Mouse (Mus musculus): ENCODE data around the gene Rcc1. TPM values are rescaled to one million over a fixed set of nuclear protein-coding genes. Genes with fewer than 3 reads are reported as not detected.

Gene Rcc1
- 88.9 and 92.7 TPM in 2 replicates for polyA plus RNA-seq (2015; fragmentation: Nextera tagmentation; extraction: Ambion mirVana)

DNA sequence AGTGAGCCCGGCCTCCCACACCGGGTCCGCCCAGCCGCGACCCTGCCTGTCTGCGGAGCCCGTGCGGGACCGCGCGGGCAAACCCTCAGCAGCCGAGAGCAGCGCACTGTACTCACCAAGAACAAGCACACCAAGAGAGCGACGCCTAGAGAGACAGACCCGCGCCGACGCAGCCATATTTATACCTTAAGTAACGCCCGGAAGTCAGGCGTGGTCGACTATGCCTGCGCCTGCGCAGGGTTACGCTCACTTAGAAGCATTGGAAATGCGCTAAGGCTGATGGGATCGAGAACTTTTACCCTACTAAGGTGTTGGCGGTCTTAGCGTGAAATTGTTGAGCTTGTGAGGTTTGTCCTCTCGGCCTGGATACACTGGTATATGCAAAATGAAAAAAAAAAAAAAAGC, at the start of gene Rcc1:
Rcc1 (minus strand) TSS at position 125 of the 405 bp plus-strand sequence.
- H3K27me3 ChIP-seq = no peaks in the 10 kb centered on the region
- H3K4me3 ChIP-seq (replicated peaks) = peak within 1 kb of the TSS; percentile 83
- no peaks in the 10 kb centered on the region for H3K9me3 ChIP-seq (replicated peaks)
- H3K9ac ChIP-seq = peak within 1 kb of the TSS; percentile 89
- peak; percentile 89 for ATAC-seq (replicated peaks; ENCODE audit: low FRiP score)
- under 1% methylated on average over 31 of the region's 31 CpGs for WGBS
- H3K4me1 ChIP-seq = peaks cover 18% of the 10 kb centered on the region
- peak within 1 kb of the TSS; percentile 77 for H3K4me2 ChIP-seq
- peaks cover 48% of the 10 kb centered on the region for H3K36me3 ChIP-seq
- H3K27ac ChIP-seq = peak within 1 kb of the TSS; percentile 98

DNA sequence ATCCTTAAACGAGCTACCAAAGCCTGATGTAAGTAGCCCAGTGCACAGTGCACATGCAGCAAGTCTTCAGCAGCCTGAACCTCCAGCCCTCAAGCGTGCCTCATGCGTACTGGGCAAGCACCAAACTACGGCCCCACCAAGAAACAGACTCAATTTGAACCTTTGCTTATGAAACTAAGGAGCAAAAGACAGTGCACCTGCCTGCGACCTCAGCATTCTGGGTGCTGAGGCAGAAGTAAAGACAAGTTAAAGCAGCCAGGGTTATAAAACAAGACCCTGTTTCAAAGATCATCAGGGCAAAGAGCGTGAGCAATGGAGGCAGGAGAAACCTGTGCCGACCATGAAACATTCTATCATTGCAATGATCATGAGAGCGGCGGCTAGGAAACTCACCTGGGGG, 47.6 kb upstream of the Rcc1 start:
- 0 out of 2 replicates have a peak, but pooled peaks cover 3% of the 10 kb centered on the region for H3K36me3 ChIP-seq
- H3K4me1 ChIP-seq = peaks cover 19% of the 10 kb centered on the region
- H3K9ac ChIP-seq = no peak overlapping the region
- no peaks in the 10 kb centered on the region for H3K27me3 ChIP-seq
- 91% methylated on average over 9 of the region's 9 CpGs for WGBS
- H3K4me3 ChIP-seq (replicated peaks) = no peak overlapping the region
- H3K27ac ChIP-seq = no peak overlapping the region
- H3K9me3 ChIP-seq (replicated peaks) = no peaks in the 10 kb centered on the region
- ATAC-seq (replicated peaks; ENCODE audit: low FRiP score) = no peak
- H3K4me2 ChIP-seq = no peak overlapping the region

DNA sequence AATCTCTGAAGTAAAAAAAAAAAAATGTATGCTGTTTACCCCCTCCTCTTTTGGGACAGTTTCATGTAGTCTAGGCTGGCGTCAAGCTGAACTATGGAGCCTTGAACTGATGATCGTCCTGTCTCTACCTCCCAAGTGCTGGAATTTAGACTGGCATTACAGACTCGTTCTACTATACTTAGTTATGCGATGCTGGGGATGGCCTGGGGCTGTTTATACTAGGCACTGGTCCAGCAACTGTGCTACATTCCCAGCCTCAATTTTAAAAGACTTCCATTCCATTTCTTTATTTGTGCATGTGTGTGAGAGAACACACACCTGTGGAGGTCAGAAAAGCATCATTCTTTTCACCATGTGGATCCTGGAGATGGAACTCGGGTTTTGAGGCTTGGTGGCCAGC, 45.5 kb upstream of the Rcc1 start:
- H3K27ac ChIP-seq = no peak overlapping the region

DNA sequence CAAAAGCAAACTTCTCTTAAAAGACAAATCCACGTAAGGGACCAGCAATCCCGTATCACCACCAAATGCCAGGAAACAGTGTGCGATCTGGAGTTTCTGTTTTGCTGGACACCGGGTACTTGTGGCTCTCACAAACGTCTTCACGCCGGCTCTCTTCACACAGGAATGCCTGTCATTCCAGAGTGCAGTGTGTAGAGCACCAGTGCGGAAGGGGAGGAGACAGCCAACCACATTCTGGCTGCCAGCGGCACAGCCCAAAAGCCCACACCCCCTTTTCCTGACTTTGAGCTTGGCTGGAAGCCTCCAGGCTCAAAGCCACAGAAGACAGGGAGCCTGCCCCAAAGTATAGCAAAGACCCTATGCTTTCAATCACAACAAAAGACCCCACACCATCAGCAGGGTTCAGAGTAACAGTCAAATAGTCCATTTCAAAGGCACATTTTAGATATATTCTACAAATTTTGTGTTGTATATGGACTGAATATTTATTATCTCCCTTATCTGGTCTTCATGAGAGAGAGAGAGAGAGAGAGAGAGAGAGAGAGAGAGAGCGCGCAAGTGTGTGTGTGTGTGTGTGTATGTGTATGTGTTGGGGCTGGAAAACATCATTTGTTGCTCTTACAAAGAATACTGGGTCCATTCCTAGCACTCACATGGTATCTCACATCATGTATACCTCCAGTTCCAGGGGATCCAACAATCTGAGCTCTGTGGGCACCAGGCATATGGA, 44.8 kb upstream of the Rcc1 start:
- H3K9ac ChIP-seq = no peak overlapping the region
- H3K9me3 ChIP-seq (replicated peaks) = no peaks in the 10 kb centered on the region
- H3K27me3 ChIP-seq = no peaks in the 10 kb centered on the region
- H3K27ac ChIP-seq = peak overlapping the region; percentile 66
- H3K4me3 ChIP-seq (replicated peaks) = peak overlapping the region; percentile 30
- H3K4me2 ChIP-seq = peak overlapping the region; percentile 54
- WGBS = 36% methylated on average over 11 of the region's 11 CpGs
- H3K4me1 ChIP-seq = peaks cover 19% of the 10 kb centered on the region
- H3K36me3 ChIP-seq = 0 out of 2 replicates have a peak, but pooled peaks cover 3% of the 10 kb centered on the region
- peak; percentile 84 for ATAC-seq (replicated peaks; ENCODE audit: low FRiP score)

More for the DNA sequence above, 45.5 kb upstream of the Rcc1 start:
- peaks cover 19% of the 10 kb centered on the region for H3K4me1 ChIP-seq
- no peaks in the 10 kb centered on the region for H3K9me3 ChIP-seq (replicated peaks)
- ATAC-seq (replicated peaks; ENCODE audit: low FRiP score) = no peak
- H3K9ac ChIP-seq = no peak overlapping the region
- 0 out of 2 replicates have a peak, but pooled peaks cover 3% of the 10 kb centered on the region for H3K36me3 ChIP-seq
- H3K4me2 ChIP-seq = no peak overlapping the region
- H3K4me3 ChIP-seq (replicated peaks) = no peak overlapping the region
- H3K27me3 ChIP-seq = no peaks in the 10 kb centered on the region
- 78% methylated on average over 5 of the region's 5 CpGs for WGBS

DNA sequence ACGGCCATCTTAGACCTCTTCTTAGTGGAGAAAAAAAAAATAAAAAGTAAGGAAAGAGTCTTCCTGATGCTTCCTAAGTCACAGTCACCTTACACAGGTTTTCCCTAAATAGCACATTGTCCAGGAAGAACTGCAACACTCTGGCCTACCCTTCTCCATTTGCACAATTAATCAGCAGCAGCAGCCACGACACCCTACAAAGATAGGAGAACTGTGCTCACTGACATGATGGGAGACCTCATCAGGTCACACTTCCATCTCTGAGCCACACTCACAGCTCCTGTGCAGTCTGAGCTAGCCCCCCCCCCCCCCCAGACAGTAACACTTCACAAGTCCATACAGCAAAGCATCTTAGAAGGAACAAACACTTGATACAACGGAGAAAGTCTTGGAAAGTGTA, 43.7 kb upstream of the Rcc1 start:
- Histone ChIP-seq H3K4me2 (no peak overlapping the region), H3K9me3 (replicated peaks) (no peaks in the 10 kb centered on the region), H3K9ac (no peak overlapping the region), H3K4me3 (replicated peaks) (0 out of 2 replicates have a peak overlapping the region, but pooled peaks have one; percentile 30), H3K27me3 (no peaks in the 10 kb centered on the region), H3K27ac (no peak overlapping the region), H3K4me1 (peaks cover 19% of the 10 kb centered on the region), H3K36me3 (no peaks in the 10 kb centered on the region)
- no peak for ATAC-seq (replicated peaks; ENCODE audit: low FRiP score)
- 83% methylated on average over 3 of the region's 3 CpGs for WGBS

DNA sequence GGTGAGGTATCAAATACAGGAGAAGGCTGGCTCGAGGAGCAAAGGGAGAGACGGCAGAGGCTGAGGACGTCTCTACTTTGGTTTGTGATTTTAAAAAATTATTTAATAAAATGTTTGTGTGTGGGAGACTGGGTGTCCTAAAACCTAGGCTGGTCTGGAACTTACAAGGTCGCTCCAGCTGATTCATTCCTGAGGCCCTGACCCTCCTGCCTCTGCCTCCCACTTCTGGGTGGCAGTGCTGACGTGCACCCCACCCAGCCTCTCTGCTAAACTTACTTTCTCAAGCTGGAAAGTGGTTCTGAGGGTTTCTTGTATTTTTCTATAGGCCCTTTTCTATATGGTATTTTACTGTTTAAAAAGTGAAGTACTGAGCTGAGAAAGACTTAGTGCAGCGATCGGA, 42.8 kb upstream of the Rcc1 start:
- H3K4me1 ChIP-seq = peaks cover 19% of the 10 kb centered on the region
- no peak overlapping the region for H3K27ac ChIP-seq
- no peak for ATAC-seq (replicated peaks; ENCODE audit: low FRiP score)
- H3K4me3 ChIP-seq (replicated peaks) = no peak overlapping the region
- H3K36me3 ChIP-seq = no peaks in the 10 kb centered on the region
- H3K9ac ChIP-seq = no peak overlapping the region
- H3K27me3 ChIP-seq = no peaks in the 10 kb centered on the region
- 91% methylated on average over 7 of the region's 7 CpGs for WGBS
- H3K4me2 ChIP-seq = no peak overlapping the region
- H3K9me3 ChIP-seq (replicated peaks) = no peaks in the 10 kb centered on the region

DNA sequence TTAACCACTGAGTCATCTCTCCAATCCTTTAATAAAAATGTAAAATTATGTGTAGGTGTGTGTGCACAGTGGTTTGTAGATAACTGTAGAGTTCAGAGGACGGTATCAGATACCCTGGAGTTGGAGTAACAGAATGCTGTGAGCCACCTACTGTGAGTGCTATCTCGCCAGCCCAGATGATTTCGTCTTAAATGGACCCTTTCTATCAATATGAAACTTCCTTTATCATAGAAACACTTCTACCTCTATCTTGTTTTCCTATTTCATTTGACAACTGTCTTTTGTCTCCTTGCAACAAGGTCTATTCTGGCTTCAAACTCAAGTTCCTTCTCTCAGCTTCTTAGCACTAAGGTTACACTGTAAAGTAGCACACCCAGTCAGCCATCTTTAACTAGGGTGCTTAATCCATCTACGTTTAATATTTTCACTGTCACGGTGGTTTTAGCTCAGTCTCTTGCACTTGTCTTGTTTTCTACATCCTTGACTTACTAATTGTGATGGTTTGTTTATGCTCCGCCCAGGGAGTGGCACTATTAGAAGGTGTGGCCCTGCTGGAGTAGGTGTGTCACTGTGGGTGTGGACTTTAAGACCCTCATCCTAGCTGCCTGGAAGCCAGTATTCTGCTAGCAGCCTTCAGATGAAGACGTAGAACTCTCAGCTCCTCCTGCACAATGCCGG, 37.8 kb upstream of the Rcc1 start:
- Histone ChIP-seq H3K9ac (no peak overlapping the region), H3K27ac (no peak overlapping the region), H3K9me3 (replicated peaks) (no peaks in the 10 kb centered on the region), H3K27me3 (no peaks in the 10 kb centered on the region), H3K36me3 (peaks cover 8% of the 10 kb centered on the region), H3K4me1 (peaks cover 15% of the 10 kb centered on the region), H3K4me3 (replicated peaks) (no peak overlapping the region), H3K4me2 (no peak overlapping the region)
- ATAC-seq (replicated peaks; ENCODE audit: low FRiP score) = no peak
- 92% methylated on average over 8 of the region's 8 CpGs for WGBS

DNA sequence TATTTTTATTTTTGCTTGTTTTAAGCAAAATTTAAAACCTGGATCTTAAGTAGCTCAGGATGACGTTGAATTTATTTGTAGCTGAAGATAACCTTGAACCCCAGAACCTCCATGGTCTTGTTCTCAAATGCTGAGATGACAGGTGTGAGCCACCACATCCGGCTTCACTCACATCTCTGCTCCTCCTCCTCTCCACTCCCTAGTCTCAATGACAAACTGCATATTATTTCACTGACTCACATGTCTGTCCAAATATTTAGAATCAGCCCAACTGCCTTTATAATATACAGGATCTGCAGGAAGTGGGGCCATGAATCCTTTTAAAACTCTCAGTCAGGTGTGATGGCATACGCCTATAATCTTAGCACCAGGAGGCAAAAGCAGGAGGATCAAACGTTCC, 35.9 kb upstream of the Rcc1 start:
- no peak overlapping the region for H3K9ac ChIP-seq
- peaks cover 25% of the 10 kb centered on the region for H3K36me3 ChIP-seq
- H3K4me3 ChIP-seq (replicated peaks) = no peak overlapping the region
- WGBS = 51% methylated on average over 4 of the region's 4 CpGs
- no peaks in the 10 kb centered on the region for H3K27me3 ChIP-seq
- ATAC-seq (replicated peaks; ENCODE audit: low FRiP score) = no peak
- H3K9me3 ChIP-seq (replicated peaks) = no peaks in the 10 kb centered on the region
- peaks cover 15% of the 10 kb centered on the region for H3K4me1 ChIP-seq
- H3K27ac ChIP-seq = no peak overlapping the region
- no peak overlapping the region for H3K4me2 ChIP-seq

DNA sequence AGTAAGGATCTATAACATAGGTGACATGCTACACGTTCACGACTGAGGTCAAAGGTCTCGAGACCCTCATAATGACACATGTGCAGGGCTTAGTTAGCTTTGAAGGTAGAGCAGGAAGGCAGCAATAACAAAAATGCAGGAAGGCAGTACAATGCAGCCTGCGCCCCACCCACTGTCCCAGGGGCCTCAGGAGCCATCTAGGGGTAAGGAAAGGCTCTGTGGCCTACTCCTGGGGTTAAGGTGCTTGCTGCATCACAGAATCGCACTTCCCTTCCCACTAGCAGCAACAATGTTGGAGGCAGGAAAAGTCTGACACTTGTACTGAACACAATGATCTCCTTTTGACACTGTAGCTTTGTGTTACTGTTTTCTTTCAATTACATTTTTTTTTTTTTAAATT, 34.2 kb upstream of the Rcc1 start:
- no peaks in the 10 kb centered on the region for H3K27me3 ChIP-seq
- H3K36me3 ChIP-seq = peaks cover 40% of the 10 kb centered on the region
- peaks cover 15% of the 10 kb centered on the region for H3K4me1 ChIP-seq
- H3K9ac ChIP-seq = no peak overlapping the region
- WGBS = 71% methylated on average over 5 of the region's 5 CpGs
- no peak for ATAC-seq (replicated peaks; ENCODE audit: low FRiP score)
- H3K4me2 ChIP-seq = no peak overlapping the region
- H3K4me3 ChIP-seq (replicated peaks) = no peak overlapping the region
- H3K9me3 ChIP-seq (replicated peaks) = no peaks in the 10 kb centered on the region
- H3K27ac ChIP-seq = peak overlapping the region; percentile 41

DNA sequence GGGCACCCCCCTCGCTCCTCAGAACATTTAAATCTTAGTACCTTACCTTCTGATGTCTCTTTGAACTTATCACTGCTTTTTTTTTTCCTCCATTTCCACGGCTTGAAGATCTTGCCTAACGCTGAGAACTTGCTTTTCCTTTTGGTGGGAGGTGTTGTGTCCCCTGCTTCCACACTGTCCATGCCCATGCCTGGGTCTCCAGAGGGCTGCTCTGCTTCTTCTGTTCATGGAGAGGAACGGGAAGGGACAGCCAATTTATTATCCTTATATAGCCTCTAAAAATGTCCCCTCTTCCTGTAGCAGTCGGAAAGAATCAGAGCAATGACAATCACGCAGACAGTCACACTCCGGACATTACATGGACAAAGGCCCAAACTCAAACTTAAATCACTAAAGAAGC, 33.4 kb upstream of the Rcc1 start:
- Histone ChIP-seq H3K27ac (0 out of 2 replicates have a peak overlapping the region, but pooled peaks have one; percentile 41), H3K9ac (no peak overlapping the region)
- WGBS = 70% methylated on average over 7 of the region's 7 CpGs

DNA sequence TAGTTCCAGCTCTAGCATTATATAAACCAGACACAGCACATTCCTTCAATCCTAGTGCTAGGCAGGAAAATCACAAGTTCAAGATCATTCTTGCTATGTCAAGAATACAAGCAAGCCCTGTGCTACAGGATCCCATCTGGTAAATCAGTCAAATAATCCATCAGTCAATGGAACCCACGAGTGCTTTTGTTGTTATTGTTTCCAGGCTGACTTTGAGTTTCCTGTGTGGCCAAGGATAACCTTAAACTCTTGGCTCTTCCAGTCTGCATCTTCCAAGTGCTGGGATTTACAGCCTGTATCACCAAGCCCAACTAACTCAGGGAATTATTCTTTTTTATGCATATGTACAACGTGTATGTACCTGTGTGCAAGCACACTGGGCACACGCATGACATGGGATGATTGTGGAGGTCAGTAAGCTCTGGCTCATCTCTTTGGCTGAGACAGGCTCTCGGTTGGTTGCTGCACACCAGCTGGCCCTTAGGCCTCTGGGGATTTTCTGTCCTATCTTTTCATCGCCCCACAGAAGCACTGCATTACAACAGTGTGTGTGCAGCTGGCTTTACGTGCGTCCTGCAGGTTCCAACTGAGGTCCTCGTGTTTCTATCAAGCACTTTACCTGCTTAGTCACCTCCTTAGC, 32.5 kb upstream of the Rcc1 start:
- Histone ChIP-seq H3K4me3 (replicated peaks) (no peak overlapping the region), H3K9me3 (replicated peaks) (no peaks in the 10 kb centered on the region), H3K36me3 (peaks cover 45% of the 10 kb centered on the region), H3K4me1 (peaks cover 15% of the 10 kb centered on the region), H3K9ac (no peak overlapping the region), H3K27ac (no peak overlapping the region), H3K4me2 (no peak overlapping the region), H3K27me3 (no peaks in the 10 kb centered on the region)
- 76% methylated on average over 8 of the region's 8 CpGs for WGBS
- no peak for ATAC-seq (replicated peaks; ENCODE audit: low FRiP score)

More for the DNA sequence above, 33.4 kb upstream of the Rcc1 start:
- no peaks in the 10 kb centered on the region for H3K27me3 ChIP-seq
- no peak overlapping the region for H3K4me2 ChIP-seq
- H3K4me3 ChIP-seq (replicated peaks) = no peak overlapping the region
- peaks cover 15% of the 10 kb centered on the region for H3K4me1 ChIP-seq
- peaks cover 41% of the 10 kb centered on the region for H3K36me3 ChIP-seq
- H3K9me3 ChIP-seq (replicated peaks) = no peaks in the 10 kb centered on the region
- no peak for ATAC-seq (replicated peaks; ENCODE audit: low FRiP score)

DNA sequence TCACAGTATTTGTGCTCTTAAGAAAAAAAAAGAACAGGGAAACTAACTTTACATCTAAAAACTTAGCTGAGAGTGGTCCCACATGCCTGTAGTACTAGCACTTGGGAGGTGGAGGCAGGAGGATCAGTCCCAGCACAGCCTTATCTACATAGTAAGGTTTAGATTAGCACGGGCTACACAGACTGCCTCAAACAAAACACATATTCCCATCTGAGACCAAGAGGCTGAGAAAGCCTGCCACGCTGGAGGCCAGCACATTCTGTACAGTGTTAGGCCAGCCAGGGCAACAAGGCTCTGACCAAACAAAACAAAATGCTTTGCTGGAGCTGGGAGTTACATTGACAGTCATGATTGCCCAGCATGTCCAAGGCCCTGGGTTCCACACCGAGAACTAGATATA, 30.1 kb upstream of the Rcc1 start:
- no peak for ATAC-seq (replicated peaks; ENCODE audit: low FRiP score)
- no peak overlapping the region for H3K4me3 ChIP-seq (replicated peaks)

More for the DNA sequence above, 30.1 kb upstream of the Rcc1 start:
- H3K9me3 ChIP-seq (replicated peaks) = no peaks in the 10 kb centered on the region
- peaks cover 49% of the 10 kb centered on the region for H3K36me3 ChIP-seq
- H3K9ac ChIP-seq = no peak overlapping the region
- no peak overlapping the region for H3K4me2 ChIP-seq
- H3K4me1 ChIP-seq = peaks cover 9% of the 10 kb centered on the region
- WGBS = 93% methylated on average over 3 of the region's 3 CpGs
- no peak overlapping the region for H3K27ac ChIP-seq
- H3K27me3 ChIP-seq = no peaks in the 10 kb centered on the region
